Mouse (Mus musculus): ENCODE measurements at regions not wholly inside any gene's neighbourhood (a gene's known extent, or its start where the extent isn't known, plus 50 kb on each side); places are given as distances from the start of the nearest gene placed in this dataset.

DNA sequence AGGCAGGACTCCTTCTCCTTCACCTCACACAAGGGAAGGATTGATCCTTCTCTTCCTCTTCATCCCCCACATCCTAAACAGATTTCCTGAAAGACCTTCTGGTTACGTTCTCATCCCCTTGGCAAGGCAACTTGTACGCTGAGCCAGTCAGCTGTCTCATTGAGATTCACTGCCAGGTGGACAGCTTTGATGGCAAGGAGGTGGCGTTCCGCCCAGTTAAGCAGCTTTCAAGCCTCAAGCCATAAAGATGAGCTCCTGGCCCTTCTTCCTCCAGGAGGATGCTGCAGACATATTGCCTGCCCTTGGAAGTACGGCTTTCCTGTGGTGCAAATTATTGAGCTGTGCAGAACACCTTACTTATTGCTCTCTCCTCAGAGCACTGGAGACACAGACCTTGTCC, 494.8 kb upstream of the Mpdz start:
- 40% methylated on average over 5 of the region's 5 CpGs for WGBS
- H3K9me3 ChIP-seq (ENCODE audit: control insufficient read depth, low read length), result no peaks in the 10 kb centered on the region
- peak; percentile 44; the same call in 1 of the 2 replicates for ATAC-seq (ENCODE audit: low read depth)
- H3K27ac ChIP-seq (ENCODE audit: low read depth, low read length), result no peak overlapping the region
- H3K27me3 ChIP-seq (ENCODE audit: control insufficient read depth, insufficient read depth, low read length), result no peaks in the 10 kb centered on the region
- H3K4me3 ChIP-seq (ENCODE audit: low read depth, low read length), result no peak overlapping the region
- H3K4me2 ChIP-seq (ENCODE audit: low read depth, low read length), result no peak overlapping the region
- no peak overlapping the region for H3K9ac ChIP-seq (replicated peaks; ENCODE audit: low read depth, low read length)
- H3K4me1 ChIP-seq (ENCODE audit: control insufficient read depth, insufficient read depth, low read length), result no peaks in the 10 kb centered on the region
- no peaks in the 10 kb centered on the region for H3K36me3 ChIP-seq (ENCODE audit: control insufficient read depth, insufficient read depth, low read length)

- no peaks in the 10 kb centered on the region for H3K9me3 ChIP-seq (ENCODE audit: control insufficient read depth, low read length)
- H3K4me2 ChIP-seq (ENCODE audit: low read depth, low read length), result no peak overlapping the region
- no peak for ATAC-seq (ENCODE audit: low read depth)
- H3K4me3 ChIP-seq (ENCODE audit: low read depth, low read length), result no peak overlapping the region
- no peaks in the 10 kb centered on the region for H3K4me1 ChIP-seq (ENCODE audit: control insufficient read depth, insufficient read depth, low read length)
- no peaks in the 10 kb centered on the region for H3K27me3 ChIP-seq (ENCODE audit: control insufficient read depth, insufficient read depth, low read length)
- H3K27ac ChIP-seq (ENCODE audit: low read depth, low read length), result no peak overlapping the region
- H3K36me3 ChIP-seq (ENCODE audit: control insufficient read depth, insufficient read depth, low read length), result no peaks in the 10 kb centered on the region
- WGBS, result 72% methylated on average over 1 of the region's 1 CpGs
- H3K9ac ChIP-seq (replicated peaks; ENCODE audit: low read depth, low read length), result no peak overlapping the region
Measured at GRCm38 (mm10) chr4:81930956-81931355, 488.3 kb upstream of the Mpdz start.

DNA sequence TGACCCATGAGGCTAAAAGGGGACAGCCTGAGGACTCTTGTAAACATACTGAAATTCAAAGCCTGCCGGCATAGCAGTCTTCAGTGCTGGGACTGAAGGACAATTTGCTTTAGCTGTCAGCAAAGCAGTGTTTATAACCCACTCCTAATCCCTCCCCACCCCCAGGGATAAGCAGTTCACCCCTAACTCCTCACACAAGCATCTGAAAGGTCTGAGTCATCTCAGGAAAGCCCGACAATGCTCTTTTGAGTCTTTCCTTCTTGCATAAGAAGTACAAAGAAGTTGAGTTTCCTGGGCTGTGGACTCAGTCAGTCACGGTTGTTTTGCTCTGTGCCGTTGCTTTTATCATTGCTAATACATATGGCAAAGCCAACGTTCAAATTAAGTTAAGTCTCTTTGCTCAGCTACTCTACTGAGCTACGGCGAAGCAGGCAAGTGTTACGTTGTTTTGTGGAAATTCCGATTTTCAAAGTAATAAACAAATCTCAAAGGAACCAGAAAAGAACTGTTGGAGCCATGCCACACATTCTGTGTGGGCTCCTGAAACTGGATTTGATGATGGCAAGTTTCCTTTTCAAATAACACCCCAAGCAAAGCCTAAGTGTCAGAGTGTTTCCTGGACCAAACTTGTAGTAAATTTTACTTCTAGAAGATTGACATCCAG, 486.1 kb upstream of the Mpdz start:
- Histone ChIP-seq H3K36me3 (ENCODE audit: control insufficient read depth, insufficient read depth, low read length) (no peaks in the 10 kb centered on the region), H3K4me1 (ENCODE audit: control insufficient read depth, insufficient read depth, low read length) (no peaks in the 10 kb centered on the region), H3K27me3 (ENCODE audit: control insufficient read depth, insufficient read depth, low read length) (no peaks in the 10 kb centered on the region), H3K4me2 (ENCODE audit: low read depth, low read length) (no peak overlapping the region), H3K27ac (ENCODE audit: low read depth, low read length) (no peak overlapping the region), H3K9ac (replicated peaks; ENCODE audit: low read depth, low read length) (no peak overlapping the region), H3K4me3 (ENCODE audit: low read depth, low read length) (no peak overlapping the region), H3K9me3 (ENCODE audit: control insufficient read depth, low read length) (no peaks in the 10 kb centered on the region)
- no peak for ATAC-seq (ENCODE audit: low read depth)
- WGBS, result 48% methylated on average over 9 of the region's 9 CpGs

DNA sequence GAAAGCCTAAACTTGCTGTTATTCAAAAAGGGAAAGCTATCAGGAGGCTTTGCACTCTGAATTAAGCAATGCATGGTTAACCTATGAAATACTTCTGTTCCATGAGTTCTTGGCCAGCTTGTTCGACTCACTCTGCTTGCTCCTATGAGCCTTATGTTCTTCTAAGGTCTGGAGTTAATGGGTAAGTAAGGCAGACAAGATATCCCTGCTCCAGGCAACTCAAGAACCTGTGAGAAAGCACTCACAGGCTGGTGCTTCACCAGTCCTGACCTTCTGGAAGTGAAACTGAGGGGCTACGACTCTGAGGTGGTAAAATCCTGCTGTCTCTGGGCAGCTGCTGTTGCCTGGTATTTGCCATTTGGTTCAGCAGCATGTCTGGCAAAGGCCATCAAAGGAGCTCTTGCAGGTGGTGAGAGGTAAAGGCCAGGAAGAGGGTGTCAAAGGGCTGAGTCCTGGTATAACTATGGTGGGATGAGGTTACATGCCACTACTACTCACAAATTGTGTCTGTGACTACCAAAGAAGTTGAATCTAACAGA, 484.6 kb upstream of the Mpdz start:
- ATAC-seq (ENCODE audit: low read depth), result no peak
- H3K4me3 ChIP-seq (ENCODE audit: low read depth, low read length), result no peak overlapping the region
- WGBS, result 82% methylated on average over 2 of the region's 2 CpGs
- no peak overlapping the region for H3K9ac ChIP-seq (replicated peaks; ENCODE audit: low read depth, low read length)
- no peaks in the 10 kb centered on the region for H3K36me3 ChIP-seq (ENCODE audit: control insufficient read depth, insufficient read depth, low read length)
- no peaks in the 10 kb centered on the region for H3K27me3 ChIP-seq (ENCODE audit: control insufficient read depth, insufficient read depth, low read length)
- no peaks in the 10 kb centered on the region for H3K9me3 ChIP-seq (ENCODE audit: control insufficient read depth, low read length)
- H3K4me2 ChIP-seq (ENCODE audit: low read depth, low read length), result no peak overlapping the region
- H3K4me1 ChIP-seq (ENCODE audit: control insufficient read depth, insufficient read depth, low read length), result no peaks in the 10 kb centered on the region
- no peak overlapping the region for H3K27ac ChIP-seq (ENCODE audit: low read depth, low read length)

GRCm38 (mm10) chr4:81926662-81927141, 484.1 kb upstream of the Mpdz start:
- ATAC-seq (ENCODE audit: low read depth), result no peak

GRCm38 (mm10) chr4:81925611-81926010, 483.0 kb upstream of the Mpdz start:
- 93% methylated on average over 2 of the region's 2 CpGs for WGBS

More at GRCm38 (mm10) chr4:81926662-81927141, 484.1 kb upstream of the Mpdz start:
- Histone ChIP-seq H3K27ac (ENCODE audit: low read depth, low read length) (no peak overlapping the region), H3K4me3 (ENCODE audit: low read depth, low read length) (no peak overlapping the region), H3K36me3 (ENCODE audit: control insufficient read depth, insufficient read depth, low read length) (no peaks in the 10 kb centered on the region), H3K9ac (replicated peaks; ENCODE audit: low read depth, low read length) (no peak overlapping the region), H3K9me3 (ENCODE audit: control insufficient read depth, low read length) (no peaks in the 10 kb centered on the region), H3K4me2 (ENCODE audit: low read depth, low read length) (no peak overlapping the region), H3K27me3 (ENCODE audit: control insufficient read depth, insufficient read depth, low read length) (no peaks in the 10 kb centered on the region), H3K4me1 (ENCODE audit: control insufficient read depth, insufficient read depth, low read length) (no peaks in the 10 kb centered on the region)
- 74% methylated on average over 6 of the region's 6 CpGs for WGBS

GRCm38 (mm10) chr4:81924120-81924519, 481.5 kb upstream of the Mpdz start:
- Histone ChIP-seq H3K27me3 (ENCODE audit: control insufficient read depth, insufficient read depth, low read length) (no peaks in the 10 kb centered on the region), H3K4me3 (ENCODE audit: low read depth, low read length) (no peak overlapping the region), H3K36me3 (ENCODE audit: control insufficient read depth, insufficient read depth, low read length) (no peaks in the 10 kb centered on the region), H3K27ac (ENCODE audit: low read depth, low read length) (no peak overlapping the region), H3K4me1 (ENCODE audit: control insufficient read depth, insufficient read depth, low read length) (no peaks in the 10 kb centered on the region), H3K9me3 (ENCODE audit: control insufficient read depth, low read length) (no peaks in the 10 kb centered on the region), H3K4me2 (ENCODE audit: low read depth, low read length) (no peak overlapping the region), H3K9ac (replicated peaks; ENCODE audit: low read depth, low read length) (no peak overlapping the region)
- no peak for ATAC-seq (ENCODE audit: low read depth)
- 69% methylated on average over 1 of the region's 1 CpGs for WGBS

More at GRCm38 (mm10) chr4:81925611-81926010, 483.0 kb upstream of the Mpdz start:
- H3K9me3 ChIP-seq (ENCODE audit: control insufficient read depth, low read length), result no peaks in the 10 kb centered on the region
- H3K4me1 ChIP-seq (ENCODE audit: control insufficient read depth, insufficient read depth, low read length), result no peaks in the 10 kb centered on the region
- no peak overlapping the region for H3K27ac ChIP-seq (ENCODE audit: low read depth, low read length)
- H3K4me2 ChIP-seq (ENCODE audit: low read depth, low read length), result no peak overlapping the region
- H3K4me3 ChIP-seq (ENCODE audit: low read depth, low read length), result no peak overlapping the region
- H3K36me3 ChIP-seq (ENCODE audit: control insufficient read depth, insufficient read depth, low read length), result no peaks in the 10 kb centered on the region
- no peak for ATAC-seq (ENCODE audit: low read depth)
- no peak overlapping the region for H3K9ac ChIP-seq (replicated peaks; ENCODE audit: low read depth, low read length)
- no peaks in the 10 kb centered on the region for H3K27me3 ChIP-seq (ENCODE audit: control insufficient read depth, insufficient read depth, low read length)

- WGBS, result 66% methylated on average over 3 of the region's 3 CpGs
- no peaks in the 10 kb centered on the region for H3K36me3 ChIP-seq (ENCODE audit: control insufficient read depth, insufficient read depth, low read length)
- no peak overlapping the region for H3K4me2 ChIP-seq (ENCODE audit: low read depth, low read length)
- ATAC-seq (ENCODE audit: low read depth), result no peak
- no peaks in the 10 kb centered on the region for H3K27me3 ChIP-seq (ENCODE audit: control insufficient read depth, insufficient read depth, low read length)
- H3K4me3 ChIP-seq (ENCODE audit: low read depth, low read length), result no peak overlapping the region
- H3K9me3 ChIP-seq (ENCODE audit: control insufficient read depth, low read length), result no peaks in the 10 kb centered on the region
- H3K4me1 ChIP-seq (ENCODE audit: control insufficient read depth, insufficient read depth, low read length), result no peaks in the 10 kb centered on the region
- H3K9ac ChIP-seq (replicated peaks; ENCODE audit: low read depth, low read length), result no peak overlapping the region
- no peak overlapping the region for H3K27ac ChIP-seq (ENCODE audit: low read depth, low read length)
Measured at GRCm38 (mm10) chr4:81922876-81923275, 480.3 kb upstream of the Mpdz start.

GRCm38 (mm10) chr4:81914971-81915370, 472.4 kb upstream of the Mpdz start:
- Histone ChIP-seq H3K4me1 (ENCODE audit: control insufficient read depth, insufficient read depth, low read length) (no peaks in the 10 kb centered on the region), H3K9ac (replicated peaks; ENCODE audit: low read depth, low read length) (no peak overlapping the region), H3K4me3 (ENCODE audit: low read depth, low read length) (no peak overlapping the region), H3K36me3 (ENCODE audit: control insufficient read depth, insufficient read depth, low read length) (no peaks in the 10 kb centered on the region), H3K9me3 (ENCODE audit: control insufficient read depth, low read length) (no peaks in the 10 kb centered on the region), H3K4me2 (ENCODE audit: low read depth, low read length) (no peak overlapping the region), H3K27me3 (ENCODE audit: control insufficient read depth, insufficient read depth, low read length) (no peaks in the 10 kb centered on the region), H3K27ac (ENCODE audit: low read depth, low read length) (no peak overlapping the region)
- 94% methylated on average over 2 of the region's 2 CpGs for WGBS
- no peak for ATAC-seq (ENCODE audit: low read depth)
